Mouse (Mus musculus): Measurements from ENCODE around the gene Tgif2.

DNA sequence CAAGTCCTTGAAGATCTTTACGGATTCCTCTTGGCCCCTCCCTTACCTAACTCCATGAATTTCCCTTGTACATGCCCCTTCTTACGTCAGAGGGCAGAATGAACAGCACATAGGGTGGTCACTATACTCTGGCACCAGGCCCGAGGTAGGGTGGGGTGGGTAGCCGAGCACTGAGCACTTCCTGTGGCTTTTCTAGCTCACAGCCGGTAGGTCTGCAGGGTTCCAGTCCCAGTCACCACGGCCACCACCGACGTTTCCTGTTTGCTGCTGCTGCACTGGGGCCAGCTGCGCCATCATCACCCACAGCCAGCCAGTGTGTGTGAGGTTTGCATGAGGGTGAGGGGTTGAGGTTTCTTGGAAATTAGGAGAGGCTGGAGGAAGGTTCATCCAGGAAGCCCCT lies 37.9 kb downstream of the Tgif2 start:
- no peak for TF ChIP-seq GATA1 (IDR thresholded peaks at IDR 0.05; ENCODE audit: borderline replicate concordance, low read length)
- TF ChIP-seq FLI1 (IDR thresholded peaks at IDR 0.05; ENCODE audit: low read length), result no peak
